Mouse (Mus musculus) megakaryocyte progenitor cell, adult 5-6 weeks (primary cell): ENCODE measurements around the gene Clcn3. TPM values are rescaled to one million over a fixed set of nuclear protein-coding genes. Genes with fewer than 3 reads are reported as not detected.

Experiments
- ATAC-seq: replicated peaks from 2 replicates; pipeline ENCODE4 v1.8.0; 2016; ENCODE audit warnings: mild to moderate bottlenecking, moderate TSS enrichment, inconsistent platforms; ENCODE audit not compliant: poor library complexity
- total RNA-seq, 2 experiments: library from RNA; stranded (forward) in 1 of 2; stranded (reverse) in 1 of 2; fragments of 157-497, 149-512 nt in 1 of 2; fragments of 200-1000 nt in 1 of 2; gene quantifications; 2 replicates each; pipeline versions ENCODE4 v1.2.3 to v1.2.4; 2015 to 2017

Clcn3 gene
- total RNA-seq, 2 experiments from 2014 or later = 22.8 to 26.1 TPM

GRCm38 (mm10) chr8:60954281-60955014, 28.7 kb downstream of the Clcn3 start:
- peak; percentile 91 for ATAC-seq

- no peak for ATAC-seq
Observed at GRCm38 (mm10) chr8:60952803-60953202, 30.3 kb downstream of the Clcn3 start.

GRCm38 (mm10) chr8:60951757-60952156, 31.3 kb downstream of the Clcn3 start:
- no peak for ATAC-seq

GRCm38 (mm10) chr8:60951271-60951670, 31.8 kb downstream of the Clcn3 start:
- no peak for ATAC-seq

GRCm38 (mm10) chr8:60949859-60950258, 33.2 kb downstream of the Clcn3 start:
- ATAC-seq = 0 out of 2 replicates have a peak, but pooled peaks have one; percentile 1

- no peak for ATAC-seq
Observed at GRCm38 (mm10) chr8:60947503-60947902, 35.6 kb downstream of the Clcn3 start.

GRCm38 (mm10) chr8:60942867-60943266, 40.2 kb downstream of the Clcn3 start:
- no peak for ATAC-seq

GRCm38 (mm10) chr8:60938717-60939424, 44.2 kb downstream of the Clcn3 start:
- peak; percentile 76 for ATAC-seq

GRCm38 (mm10) chr8:60933617-60934016, 49.5 kb downstream of the Clcn3 start:
- ATAC-seq = no peak

GRCm38 (mm10) chr8:60920176-60920575, 62.9 kb downstream of the Clcn3 start:
- peak; percentile 55 for ATAC-seq

- no peak for ATAC-seq
Observed at GRCm38 (mm10) chr8:60919069-60919468, 64.0 kb downstream of the Clcn3 start.

GRCm38 (mm10) chr8:60912554-60912953, 70.5 kb downstream of the Clcn3 start:
- ATAC-seq = no peak

- no peak for ATAC-seq
Observed at GRCm38 (mm10) chr8:60912081-60912480, 71.0 kb downstream of the Clcn3 start.

GRCm38 (mm10) chr8:60900147-60900546, 83.0 kb downstream of the Clcn3 start:
- no peak for ATAC-seq

- peak; percentile 89 for ATAC-seq
Observed at GRCm38 (mm10) chr8:60895878-60896277, 87.2 kb downstream of the Clcn3 start.

- no peak for ATAC-seq
Observed at GRCm38 (mm10) chr8:60891757-60892156, 91.3 kb downstream of the Clcn3 start.

- ATAC-seq = no peak
Observed at GRCm38 (mm10) chr8:60890520-60890874, 92.6 kb downstream of the Clcn3 start.

- peak; percentile 96 for ATAC-seq
Observed at GRCm38 (mm10) chr8:60889843-60890519, 93.1 kb downstream of the Clcn3 start, which contains the start of gene Hpf1. Gene Hpf1, plus strand, starts transcription at chr8:60890418.

- ATAC-seq = no peak
Observed at GRCm38 (mm10) chr8:60889131-60889842, 93.8 kb downstream of the Clcn3 start.

- no peak for ATAC-seq
Observed at GRCm38 (mm10) chr8:60886736-60887135, 96.4 kb downstream of the Clcn3 start.
